Mouse (Mus musculus) C2C12 (cell line): ENCODE results near the gene Hdlbp. TPM values are rescaled to one million over a fixed set of nuclear protein-coding genes. Genes with fewer than 3 reads are reported as not detected.
A peak's percentile ranks its signal among the peaks of the same experiment; 100 is the strongest.

Source experiments
- H3K27me3 ChIP-seq: one replicate; pipeline ENCODE4 v1.6.1; 2011; ENCODE audit not compliant: control insufficient read depth, insufficient read depth, insufficient read length
- H3K36me3 ChIP-seq: one replicate; pipeline ENCODE4 v1.6.1; 2011; ENCODE audit not compliant: control insufficient read depth, insufficient read depth
- H3K4me3 ChIP-seq: one replicate; pipeline ENCODE4 v1.5.1; 2011; ENCODE audit warnings: mild to moderate bottlenecking, control low read depth; ENCODE audit not compliant: poor library complexity, insufficient read depth, severe bottlenecking
- H3K79me2 ChIP-seq: one replicate; pipeline ENCODE4 v1.6.1; 2011; ENCODE audit not compliant: control insufficient read depth, insufficient read depth
- H3K79me3 ChIP-seq: one replicate; pipeline ENCODE4 v1.6.1; 2011; ENCODE audit warnings: low read depth, control low read depth
- H3ac ChIP-seq: one replicate; pipeline ENCODE3; 2011; ENCODE audit warnings: low read depth; ENCODE audit not compliant: control insufficient read depth, insufficient read length
- CEBPB ChIP-seq: IDR thresholded peaks from one replicate; pipeline ENCODE4 v1.6.1; 2011; ENCODE audit warnings: low read depth, mild to moderate bottlenecking, control low read depth, moderate library complexity
- CTCF ChIP-seq: IDR thresholded peaks from one replicate; pipeline ENCODE4 v1.5.1; 2011; ENCODE audit not compliant: control insufficient read depth, insufficient read depth, insufficient read length
- FOSL1 ChIP-seq: IDR thresholded peaks from one replicate; pipeline ENCODE4 v1.8.0; 2011; ENCODE audit warnings: mild to moderate bottlenecking, low read length; ENCODE audit not compliant: poor library complexity, insufficient read depth, severe bottlenecking
- MAX ChIP-seq: IDR thresholded peaks from one replicate; pipeline ENCODE4 v1.6.1; 2011; ENCODE audit warnings: mild to moderate bottlenecking, control low read depth
- MYOD1 ChIP-seq: IDR thresholded peaks from one replicate; pipeline ENCODE4 v1.6.1; 2011; ENCODE audit warnings: low read depth; ENCODE audit not compliant: control insufficient read depth, insufficient read length
- MYOG ChIP-seq: IDR thresholded peaks from one replicate; pipeline ENCODE4 v1.6.1; 2011; ENCODE audit not compliant: control insufficient read depth, insufficient read length; ENCODE audit errors: extremely low read depth
- USF1 ChIP-seq: IDR thresholded peaks from one replicate; pipeline ENCODE4 v1.6.1; 2011; ENCODE audit warnings: low read depth, mild to moderate bottlenecking, control low read depth, moderate library complexity
- polyA plus RNA-seq: library from polyadenylated mRNA; unstranded; fragments of >200 nt; fragmentation: generic; extraction: Trizol; gene quantifications from one replicate; pipeline ENCODE4 v1.2.1, GENCODE M21; 2012; ENCODE audit warnings: missing spikeins

Gene Hdlbp
- polyA plus RNA-seq, 1 experiment: 134 TPM

DNA sequence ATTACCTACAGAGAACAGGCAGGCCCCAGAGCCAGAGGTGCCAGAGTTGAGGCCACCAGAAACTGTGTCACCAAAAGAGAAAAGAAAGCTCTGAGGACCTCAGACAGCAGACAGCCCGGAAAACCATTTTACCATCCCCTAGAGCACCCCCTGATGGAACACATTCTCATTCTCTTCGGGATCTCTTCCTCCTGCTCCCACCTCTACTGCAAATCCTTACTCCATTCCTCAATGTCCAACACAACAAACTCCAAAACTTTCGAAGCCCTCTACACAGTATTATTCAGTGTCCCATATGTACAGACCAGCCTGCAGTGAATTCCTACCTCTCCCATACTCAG lies 32.8 kb downstream of the Hdlbp start:
- peak overlapping the region; percentile 63 for H3K4me3 ChIP-seq
- peaks cover 94% of the 10 kb centered on the region for H3K79me2 ChIP-seq
- H3ac ChIP-seq: peak overlapping the region; percentile 40
- peaks cover 27% of the 10 kb centered on the region for H3K36me3 ChIP-seq
- H3K27me3 ChIP-seq: no peaks in the 10 kb centered on the region
- TF ChIP-seq MYOD1 (no peak), MAX (no peak), CTCF (no peak), USF1 (no peak), FOSL1 (no peak), MYOG (no peak), CEBPB (no peak)
- peaks cover 49% of the 10 kb centered on the region for H3K79me3 ChIP-seq

GRCm38 (mm10) chr1:93445111-93445821 lies 33.3 kb downstream of the Hdlbp start:
- TF ChIP-seq USF1: no peak
- no peak for TF ChIP-seq MYOG
- no peak for TF ChIP-seq CEBPB
- TF ChIP-seq FOSL1: no peak
- no peak for TF ChIP-seq CTCF
- TF ChIP-seq MAX: no peak
- TF ChIP-seq MYOD1: no peak
- Histone ChIP-seq H3K79me2 (peaks cover 94% of the 10 kb centered on the region), H3K79me3 (peaks cover 52% of the 10 kb centered on the region), H3K4me3 (peak overlapping the region; percentile 63), H3K27me3 (no peaks in the 10 kb centered on the region), H3K36me3 (peaks cover 32% of the 10 kb centered on the region), H3ac (peak overlapping the region; percentile 82)

DNA sequence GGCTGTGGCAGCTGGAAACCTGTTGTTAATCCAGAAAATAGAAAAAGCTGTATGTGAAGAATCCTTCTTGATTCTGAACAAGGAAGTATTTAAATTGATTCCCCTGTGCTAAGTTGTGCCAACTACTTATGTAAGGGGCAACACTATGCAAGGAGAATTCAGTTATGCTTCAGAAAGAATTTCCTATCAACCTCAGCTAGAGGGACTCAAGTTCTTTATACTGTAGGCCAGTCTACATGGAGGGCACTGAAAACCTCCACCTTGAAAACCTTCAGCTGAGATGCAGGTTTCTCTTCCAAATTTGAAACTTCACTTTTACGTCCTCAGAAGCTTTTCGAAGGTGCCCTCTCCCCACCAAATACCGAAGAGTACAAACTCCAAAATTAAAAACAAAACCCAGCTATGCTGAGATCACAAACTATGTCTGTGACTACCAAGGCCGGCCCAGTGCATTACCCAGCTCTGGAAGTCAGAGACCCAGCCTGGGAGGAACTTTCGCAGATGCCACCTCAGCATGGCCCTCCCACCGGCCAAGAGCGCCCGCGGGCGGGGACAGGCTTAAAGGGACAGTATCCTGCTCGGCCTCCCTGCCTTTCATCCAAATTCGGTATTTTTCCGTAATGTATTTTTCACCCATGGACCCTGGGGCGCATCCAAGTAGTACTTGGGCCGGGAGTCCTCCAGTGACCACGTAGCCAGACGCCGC lies 34.1 kb downstream of the Hdlbp start:
- peak overlapping the region; percentile 82 for H3ac ChIP-seq
- peak overlapping the region; percentile 63 for H3K4me3 ChIP-seq
- H3K27me3 ChIP-seq: no peaks in the 10 kb centered on the region
- TF ChIP-seq CEBPB: no peak
- no peak for TF ChIP-seq USF1
- TF ChIP-seq CTCF: no peak
- TF ChIP-seq MYOG: no peak
- TF ChIP-seq MAX: no peak
- no peak for TF ChIP-seq FOSL1
- TF ChIP-seq MYOD1: no peak
- peaks cover 54% of the 10 kb centered on the region for H3K79me3 ChIP-seq
- peaks cover 92% of the 10 kb centered on the region for H3K79me2 ChIP-seq
- H3K36me3 ChIP-seq: peaks cover 39% of the 10 kb centered on the region

GRCm38 (mm10) chr1:93439321-93439720 lies 39.3 kb downstream of the Hdlbp start:
- peaks cover 51% of the 10 kb centered on the region for H3K79me3 ChIP-seq
- H3ac ChIP-seq: no peak overlapping the region
- no peaks in the 10 kb centered on the region for H3K27me3 ChIP-seq
- H3K4me3 ChIP-seq: no peak overlapping the region
- peaks cover 84% of the 10 kb centered on the region for H3K79me2 ChIP-seq
- H3K36me3 ChIP-seq: peaks cover 84% of the 10 kb centered on the region
- TF ChIP-seq MYOD1 (no peak), USF1 (no peak), FOSL1 (no peak), MYOG (no peak), CTCF (no peak), CEBPB (no peak), MAX (no peak)

- Histone ChIP-seq H3K4me3 (no peak overlapping the region), H3K79me2 (peaks cover 46% of the 10 kb centered on the region), H3K79me3 (peaks cover 23% of the 10 kb centered on the region), H3K36me3 (peaks cover 92% of the 10 kb centered on the region), H3ac (no peak overlapping the region), H3K27me3 (no peaks in the 10 kb centered on the region)
- TF ChIP-seq MYOD1 (no peak), USF1 (no peak), MAX (no peak), CTCF (no peak), CEBPB (no peak), FOSL1 (no peak), MYOG (no peak)
These were observed 46.5 kb downstream of the Hdlbp start for GRCm38 (mm10) chr1:93432087-93432486.

- peaks cover 6% of the 10 kb centered on the region for H3K27me3 ChIP-seq
- H3K36me3 ChIP-seq: peaks cover 34% of the 10 kb centered on the region
- no peaks in the 10 kb centered on the region for H3K79me2 ChIP-seq
- TF ChIP-seq CEBPB: no peak
- no peak for TF ChIP-seq MYOD1
- TF ChIP-seq MAX: no peak
- TF ChIP-seq USF1: no peak
- TF ChIP-seq CTCF: no peak
- no peak for TF ChIP-seq FOSL1
- TF ChIP-seq MYOG: no peak
- H3K79me3 ChIP-seq: no peaks in the 10 kb centered on the region
- no peak overlapping the region for H3K4me3 ChIP-seq
- no peak overlapping the region for H3ac ChIP-seq
These were observed 75.2 kb downstream of the Hdlbp start for GRCm38 (mm10) chr1:93403403-93403802.
